Mouse (Mus musculus): ENCODE data around the gene Xpo6.

- TF ChIP-seq POLR2A (IDR thresholded peaks at IDR 0.05; ENCODE audit: borderline replicate concordance, insufficient read depth, low read length) (no peak), CTCF (IDR thresholded peaks at IDR 0.05; ENCODE audit: borderline replicate concordance, insufficient read depth, low read depth, low read length) (no peak)
Observed at GRCm38 (mm10) chr7:126097219-126097915, 102.9 kb downstream of the Xpo6 start.
